Mouse (Mus musculus) cerebellum, adult 11 months (tissue): ENCODE measurements around the gene Trip13.

ENCODE experiments used
- DNase-seq: peaks from one replicate; pipeline ENCODE4 v3.0.0; 2022

The Trip13 gene

DNA sequence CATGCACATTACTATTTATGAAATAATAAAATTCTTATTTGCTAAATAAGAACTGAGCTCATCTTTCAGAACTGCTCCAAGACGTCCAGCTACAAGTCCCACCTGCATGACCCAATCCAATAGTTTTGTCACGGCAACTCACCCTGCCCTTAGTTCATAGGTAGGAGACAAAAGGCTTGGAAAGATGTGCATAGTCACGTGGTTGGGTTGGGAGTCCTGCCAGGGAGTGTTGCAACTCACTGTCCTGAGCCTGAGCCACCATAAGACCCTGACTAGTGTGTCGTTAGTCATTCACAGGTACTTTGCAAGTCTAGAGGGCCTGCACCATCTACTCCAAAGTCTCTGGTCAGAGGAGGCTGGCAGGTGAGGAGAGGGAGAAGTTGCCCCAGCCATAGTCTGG lies 51.5 kb downstream of the Trip13 start:
- no peak for DNase-seq

DNA sequence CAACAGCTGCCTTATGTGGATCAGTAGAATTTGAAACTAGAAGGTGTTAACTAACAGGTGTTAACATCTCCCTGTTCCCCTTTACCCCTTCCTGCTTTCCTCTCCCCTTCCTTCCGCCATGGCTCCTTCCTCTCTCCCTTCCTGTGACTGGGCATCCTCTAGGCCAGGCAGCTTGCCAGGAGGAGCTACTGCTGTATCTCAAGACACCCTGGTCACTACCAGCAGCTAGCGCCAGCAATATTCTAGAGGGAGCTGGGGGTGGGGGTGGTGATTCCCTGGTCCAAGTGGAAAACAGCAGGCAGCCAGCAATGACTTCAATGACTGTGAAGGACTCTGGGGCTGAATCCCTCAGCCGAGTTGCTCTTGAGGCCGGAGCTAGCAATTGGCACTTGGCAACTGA lies 51.9 kb downstream of the Trip13 start:
- DNase-seq, result no peak

DNA sequence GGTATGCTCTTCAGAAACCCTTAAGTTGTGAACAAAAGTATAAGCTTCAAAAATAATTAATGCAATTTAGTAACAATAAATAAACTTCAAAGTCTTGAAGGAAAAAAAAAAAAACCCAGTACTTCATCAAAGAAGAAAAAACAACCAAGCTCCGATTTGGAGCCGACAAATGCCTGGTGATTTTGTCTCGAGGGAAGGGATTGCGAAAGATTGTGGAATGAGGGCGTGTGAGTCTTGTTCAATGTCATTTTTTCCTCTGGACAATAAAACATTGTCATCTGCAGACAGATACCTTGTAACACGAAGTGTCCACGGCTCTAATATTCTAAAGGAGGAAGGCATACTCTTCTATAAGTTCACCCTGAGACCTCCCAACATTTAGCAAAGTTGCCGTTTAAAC lies 56.2 kb downstream of the Trip13 start:
- DNase-seq, result no peak

DNA sequence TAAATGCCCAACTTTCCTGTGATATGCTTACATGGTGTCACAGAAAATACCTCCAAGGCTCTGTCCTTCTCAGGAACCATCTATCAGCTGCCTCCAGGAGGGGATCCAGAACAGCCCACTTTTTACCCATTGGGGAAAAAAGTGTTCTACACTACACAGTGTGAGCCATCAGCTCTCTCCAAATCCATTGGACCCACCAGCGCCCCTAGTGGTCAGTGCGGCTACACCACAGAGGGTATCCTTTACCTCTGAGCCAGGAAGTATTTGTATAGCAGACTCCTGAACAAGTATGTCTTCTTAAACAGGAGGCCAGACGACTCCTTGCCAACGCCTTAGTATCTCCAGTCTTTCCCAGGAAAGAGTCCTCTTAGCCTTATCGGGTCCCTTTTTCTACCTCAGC lies 57.8 kb downstream of the Trip13 start:
- DNase-seq, result no peak

DNA sequence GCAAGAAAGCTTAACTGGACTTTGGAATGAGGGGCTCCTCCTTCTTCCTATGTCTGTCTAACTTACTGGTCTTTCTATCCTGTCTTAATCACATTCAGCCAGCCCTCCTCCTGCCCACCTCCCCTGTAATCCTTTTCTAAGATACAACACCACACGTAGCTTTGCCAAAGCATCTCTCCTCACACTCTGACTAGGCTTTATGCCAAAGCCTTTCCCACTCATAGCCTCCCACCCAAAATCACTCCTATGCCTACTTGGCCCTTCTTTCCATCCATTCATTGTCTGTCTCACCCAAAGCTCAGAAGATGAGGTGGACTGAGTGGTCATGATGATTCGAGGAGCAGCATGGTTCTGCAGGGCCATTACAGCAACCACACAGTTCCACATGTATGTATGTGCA lies 65.4 kb downstream of the Trip13 start:
- no peak for DNase-seq
